Mouse (Mus musculus) layer of hippocampus, adult 8-10 months (tissue): ENCODE data around the gene Luzp1. TPM values are rescaled to one million over a fixed set of nuclear protein-coding genes. Genes with fewer than 3 reads are reported as not detected.

Source experiments
- DNase-seq, 2 experiments: peaks; one replicate each; pipeline ENCODE4 v3.0.0; 2022; ENCODE audit warnings: low spot score in 2 of 2
- total RNA-seq, 4 experiments: library from RNA; stranded (reverse); gene quantifications; 2 replicates each; pipeline ENCODE4 v1.2.4; 2022

The Luzp1 gene
- total RNA-seq, 4 experiments from 2014 or later = 72.1 to 118 (median 95.1) TPM

GRCm38 (mm10) chr4:136546279-136547045, 76.9 kb downstream of the Luzp1 start:
- no peak for DNase-seq

- no peak for DNase-seq
These were observed 78.2 kb downstream of the Luzp1 start for GRCm38 (mm10) chr4:136547721-136548120.

- DNase-seq = no peak
These were observed 78.8 kb downstream of the Luzp1 start for GRCm38 (mm10) chr4:136548381-136548801.

- DNase-seq = no peak
These were observed 83.5 kb downstream of the Luzp1 start for GRCm38 (mm10) chr4:136553108-136553507.

GRCm38 (mm10) chr4:136557638-136558037, 88.1 kb downstream of the Luzp1 start:
- DNase-seq = no peak

GRCm38 (mm10) chr4:136559690-136560089, 90.1 kb downstream of the Luzp1 start:
- DNase-seq = no peak

- no peak for DNase-seq
These were observed 90.9 kb downstream of the Luzp1 start for GRCm38 (mm10) chr4:136560270-136560991.

- DNase-seq = no peak
These were observed 93.2 kb downstream of the Luzp1 start for GRCm38 (mm10) chr4:136562755-136563154.

GRCm38 (mm10) chr4:136568629-136569028, 99.1 kb downstream of the Luzp1 start:
- no peak for DNase-seq

GRCm38 (mm10) chr4:136569998-136570397, 100.4 kb downstream of the Luzp1 start:
- DNase-seq = no peak

GRCm38 (mm10) chr4:136581885-136582284, 112.3 kb downstream of the Luzp1 start:
- DNase-seq = no peak

GRCm38 (mm10) chr4:136587221-136587827, 117.8 kb downstream of the Luzp1 start:
- no peak for DNase-seq

GRCm38 (mm10) chr4:136588003-136588402, 118.4 kb downstream of the Luzp1 start:
- DNase-seq = no peak

GRCm38 (mm10) chr4:136592111-136592510, 122.5 kb downstream of the Luzp1 start:
- DNase-seq = no peak

GRCm38 (mm10) chr4:136594006-136594405, 124.4 kb downstream of the Luzp1 start:
- no peak for DNase-seq

- no peak for DNase-seq
These were observed 125.7 kb downstream of the Luzp1 start for GRCm38 (mm10) chr4:136595221-136595620.

- no peak for DNase-seq
These were observed 128.8 kb downstream of the Luzp1 start for GRCm38 (mm10) chr4:136598268-136598876.

- DNase-seq = no peak
These were observed 130.3 kb downstream of the Luzp1 start for GRCm38 (mm10) chr4:136599869-136600268.

- DNase-seq = no peak
These were observed 131.0 kb downstream of the Luzp1 start for GRCm38 (mm10) chr4:136600536-136600935.

- DNase-seq = peak; percentile 37 to 58
These were observed 131.9 kb downstream of the Luzp1 start for GRCm38 (mm10) chr4:136601476-136601875.

GRCm38 (mm10) chr4:136602018-136602554, 132.5 kb downstream of the Luzp1 start:
- peak in 1 of 2 experiments; percentile 15 for DNase-seq
